Mouse (Mus musculus) heart, embryonic 14.5 days (tissue): ENCODE data around the gene Il1a. TPM values are rescaled to one million over a fixed set of nuclear protein-coding genes. Genes with fewer than 3 reads are reported as not detected.

Experiments
- ATAC-seq: fragments of 200-750 bp; cut with Nextera tagmentation; 2 replicates; pipeline ENCODE4 v1.8.0; 2017; ENCODE audit warnings: low read depth, moderate TSS enrichment; ENCODE audit not compliant: insufficient number of reproducible peaks, insufficient read depth, low FRiP score
- H3K27ac ChIP-seq, 2 experiments: fragments of 200-500 bp in 1 of 2; fragments of 300-500 bp in 1 of 2; sonication (generic) in 1 of 2; replicated peaks in 1 of 2; 2 replicates each; pipeline ENCODE4 v1.5.1; 2012 to 2014; ENCODE audit warnings: low read depth in 2 of 2, low read length in 2 of 2, control low read depth in 1 of 2, mild to moderate bottlenecking in 1 of 2, mixed read lengths in 1 of 2; ENCODE audit not compliant: control insufficient read depth in 1 of 2, insufficient read depth in 1 of 2
- H3K27me3 ChIP-seq: fragments of 300-500 bp; sonication (generic); 2 replicates; pipeline ENCODE4 v1.6.1; 2014; ENCODE audit warnings: mild to moderate bottlenecking, low read length, control low read depth; ENCODE audit not compliant: control insufficient read depth, insufficient read depth
- H3K36me3 ChIP-seq: fragments of 300-500 bp; sonication (generic); 2 replicates; pipeline ENCODE4 v1.6.1; 2014; ENCODE audit warnings: mild to moderate bottlenecking, control low read depth, low read length, mixed read lengths; ENCODE audit not compliant: control insufficient read depth, insufficient read depth
- H3K4me1 ChIP-seq, 2 experiments: fragments of 200-500 bp in 1 of 2; fragments of 300-500 bp in 1 of 2; sonication (generic) in 1 of 2; 2 replicates each; pipeline ENCODE4 v1.6.1; 2012 to 2014; ENCODE audit warnings: low read length in 2 of 2, control low read depth in 1 of 2, mixed read lengths in 1 of 2; ENCODE audit not compliant: control insufficient read depth in 2 of 2, insufficient read depth in 2 of 2
- H3K4me2 ChIP-seq: fragments of 300-500 bp; sonication (generic); 2 replicates; pipeline ENCODE4 v1.6.1; 2014; ENCODE audit warnings: mild to moderate bottlenecking, low read length
- H3K4me3 ChIP-seq, 2 experiments: fragments of 200-500 bp in 1 of 2; fragments of 300-500 bp in 1 of 2; sonication (generic) in 1 of 2; 2 replicates each; pipeline ENCODE4 v1.5.1; 2012 to 2014; ENCODE audit warnings: low read length in 2 of 2, mild to moderate bottlenecking in 2 of 2, control low read depth in 1 of 2, low read depth in 1 of 2, moderate library complexity in 1 of 2; ENCODE audit not compliant: control insufficient read depth in 1 of 2, insufficient read depth in 1 of 2
- H3K9ac ChIP-seq: fragments of 300-500 bp; sonication (generic); 2 replicates; pipeline ENCODE4 v1.6.1; 2014; ENCODE audit warnings: mild to moderate bottlenecking, low read length
- H3K9me3 ChIP-seq: fragments of 300-500 bp; sonication (generic); 2 replicates; pipeline ENCODE4 v1.6.1; 2016; ENCODE audit warnings: low read length, control low read depth; ENCODE audit not compliant: control insufficient read depth
- WGBS: fragments of 180-500 bp; shearing (Covaris S2); extraction: QIAGEN DNeasy Blood & Tissue Kit; methylation state at CpG from one replicate; pipeline ENCODE4 v1.1.7; 2014; 5-methylcytosine and 5-hydroxymethylcytosine counted together
- polyA plus RNA-seq: library from polyadenylated mRNA; unstranded; fragments of >200 nt; fragmentation: Nextera tagmentation; extraction: Ambion mirVana; gene quantifications from 2 replicates; pipeline ENCODE4 v1.2.1, GENCODE M21; 2014

Gene Il1a
- polyA plus RNA-seq = 0.11 and 0.31 TPM in 2 replicates

GRCm38 (mm10) chr2:129309836-129310235 lies at the start of gene Il1a:
Il1a (minus strand) TSS chr2:129309972.
- no peak within 1 kb of the TSS for H3K27ac ChIP-seq
- no peak for ATAC-seq
- H3K4me2 ChIP-seq = no peak within 1 kb of the TSS
- 64% methylated on average over 7 of the region's 7 CpGs for WGBS
- no peaks in the 10 kb centered on the region for H3K36me3 ChIP-seq
- no peaks in the 10 kb centered on the region for H3K4me1 ChIP-seq
- no peak within 1 kb of the TSS for H3K9ac ChIP-seq
- H3K9me3 ChIP-seq = no peaks in the 10 kb centered on the region
- H3K4me3 ChIP-seq = no peak within 1 kb of the TSS
- no peaks in the 10 kb centered on the region for H3K27me3 ChIP-seq

GRCm38 (mm10) chr2:129338138-129338621 lies 28.4 kb upstream of the Il1a start:
- no peak overlapping the region for H3K4me2 ChIP-seq
- 65% methylated on average over 6 of the region's 6 CpGs for WGBS

GRCm38 (mm10) chr2:129333471-129333870 lies 23.7 kb upstream of the Il1a start:
- no peaks in the 10 kb centered on the region for H3K36me3 ChIP-seq
- no peak for ATAC-seq

More at GRCm38 (mm10) chr2:129338138-129338621, 28.4 kb upstream of the Il1a start:
- Histone ChIP-seq H3K9me3 (peaks cover 5% of the 10 kb centered on the region; the same call in 1 of the 2 replicates), H3K4me1 (no peaks in the 10 kb centered on the region), H3K27me3 (no peaks in the 10 kb centered on the region), H3K9ac (no peak overlapping the region), H3K4me3 (no peak overlapping the region), H3K27ac (no peak overlapping the region), H3K36me3 (no peaks in the 10 kb centered on the region)
- ATAC-seq = no peak

GRCm38 (mm10) chr2:129330540-129330939 lies 20.8 kb upstream of the Il1a start:
- WGBS = 60% methylated on average over 13 of the region's 13 CpGs
- Histone ChIP-seq H3K4me1 (peaks cover 0 to 2% of the 10 kb centered on the region in 2 experiments; a peak in 1 of 4 replicates), H3K27ac (peak overlapping the region; percentile 45 to 59; a peak in 2 of 4 replicates), H3K27me3 (no peaks in the 10 kb centered on the region), H3K36me3 (no peaks in the 10 kb centered on the region), H3K9me3 (peaks cover 2% of the 10 kb centered on the region; the same call in 1 of the 2 replicates), H3K9ac (no peak overlapping the region), H3K4me2 (peak overlapping the region; percentile 21; the same call in 1 of the 2 replicates), H3K4me3 (no peak overlapping the region)
- no peak for ATAC-seq

More at GRCm38 (mm10) chr2:129333471-129333870, 23.7 kb upstream of the Il1a start:
- no peak overlapping the region for H3K9ac ChIP-seq
- 50% methylated on average over 4 of the region's 4 CpGs for WGBS
- H3K27ac ChIP-seq = no peak overlapping the region
- peaks cover 0 to 2% of the 10 kb centered on the region in 2 experiments; a peak in 1 of 4 replicates for H3K4me1 ChIP-seq
- H3K9me3 ChIP-seq = no peaks in the 10 kb centered on the region
- no peaks in the 10 kb centered on the region for H3K27me3 ChIP-seq
- no peak overlapping the region for H3K4me2 ChIP-seq
- no peak overlapping the region for H3K4me3 ChIP-seq

- Histone ChIP-seq H3K27me3 (no peaks in the 10 kb centered on the region), H3K27ac (peak overlapping the region; percentile 45 to 59; a peak in 3 of 4 replicates), H3K9me3 (peaks cover 4% of the 10 kb centered on the region; the same call in 1 of the 2 replicates), H3K4me1 (peaks cover 0 to 2% of the 10 kb centered on the region in 2 experiments; a peak in 1 of 4 replicates), H3K4me3 (no peak overlapping the region), H3K4me2 (no peak overlapping the region), H3K36me3 (no peaks in the 10 kb centered on the region), H3K9ac (no peak overlapping the region)
- WGBS = 47% methylated on average over 7 of the region's 7 CpGs
- no peak for ATAC-seq
These were observed 20.3 kb upstream of the Il1a start for GRCm38 (mm10) chr2:129330024-129330423.

- Histone ChIP-seq H3K9ac (no peak overlapping the region), H3K4me1 (peaks cover 0 to 2% of the 10 kb centered on the region in 2 experiments; a peak in 1 of 4 replicates), H3K27ac (no peak overlapping the region), H3K27me3 (no peaks in the 10 kb centered on the region), H3K4me3 (no peak overlapping the region), H3K9me3 (peaks cover 4% of the 10 kb centered on the region; the same call in 1 of the 2 replicates), H3K36me3 (no peaks in the 10 kb centered on the region), H3K4me2 (no peak overlapping the region)
- 81% methylated on average over 4 of the region's 4 CpGs for WGBS
- ATAC-seq = no peak
These were observed 18.5 kb upstream of the Il1a start for GRCm38 (mm10) chr2:129328238-129328637.

- no peak overlapping the region for H3K9ac ChIP-seq
- no peaks in the 10 kb centered on the region for H3K4me1 ChIP-seq
- 73% methylated on average over 3 of the region's 3 CpGs for WGBS
- no peaks in the 10 kb centered on the region for H3K27me3 ChIP-seq
- H3K4me2 ChIP-seq = no peak overlapping the region
- no peak overlapping the region for H3K4me3 ChIP-seq
- no peak overlapping the region for H3K27ac ChIP-seq
- H3K9me3 ChIP-seq = peaks cover 4% of the 10 kb centered on the region; the same call in 1 of the 2 replicates
- ATAC-seq = no peak
- H3K36me3 ChIP-seq = no peaks in the 10 kb centered on the region
These were observed 14.4 kb upstream of the Il1a start for GRCm38 (mm10) chr2:129324216-129324615.
